Mouse (Mus musculus): ENCODE measurements around the gene Pabpn1.
"Not testable (repeated sequence)": the region's sequence is repeated elsewhere in the genome, so short reads cannot be mapped to it uniquely, and the experiment has no call there.

Gene Pabpn1

DNA sequence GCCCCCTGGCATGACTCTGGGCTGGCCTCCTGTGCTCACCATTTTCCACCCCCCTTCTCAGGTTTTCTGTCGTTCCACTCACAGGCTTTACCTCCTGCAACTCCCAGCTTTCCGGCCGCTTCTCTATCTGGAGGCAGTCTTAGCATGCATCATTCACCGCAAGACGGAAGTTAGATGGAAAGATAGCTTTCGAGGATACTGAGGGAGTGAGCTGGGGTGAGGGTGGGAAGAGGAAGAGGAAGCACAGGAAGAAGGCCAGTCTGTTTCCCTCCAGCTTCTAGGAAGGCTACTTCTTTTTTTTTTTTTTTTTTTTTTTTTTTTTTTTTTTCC, 44.5 kb downstream of the Pabpn1 start:
- DNase-seq (ENCODE audit: low spot score in 2 of 2): no peak

GRCm38 (mm10) chr14:54937361-54938182, 45.3 kb downstream of the Pabpn1 start:
- no peak for DNase-seq (ENCODE audit: low spot score in 2 of 2)

- no peak for DNase-seq (ENCODE audit: low spot score in 2 of 2)
Observed at GRCm38 (mm10) chr14:54938431-54939219, 46.3 kb downstream of the Pabpn1 start.

GRCm38 (mm10) chr14:54939434-54940175, 47.3 kb downstream of the Pabpn1 start:
- DNase-seq (ENCODE audit: low spot score in 2 of 2): peak; percentile 25 to 43

DNA sequence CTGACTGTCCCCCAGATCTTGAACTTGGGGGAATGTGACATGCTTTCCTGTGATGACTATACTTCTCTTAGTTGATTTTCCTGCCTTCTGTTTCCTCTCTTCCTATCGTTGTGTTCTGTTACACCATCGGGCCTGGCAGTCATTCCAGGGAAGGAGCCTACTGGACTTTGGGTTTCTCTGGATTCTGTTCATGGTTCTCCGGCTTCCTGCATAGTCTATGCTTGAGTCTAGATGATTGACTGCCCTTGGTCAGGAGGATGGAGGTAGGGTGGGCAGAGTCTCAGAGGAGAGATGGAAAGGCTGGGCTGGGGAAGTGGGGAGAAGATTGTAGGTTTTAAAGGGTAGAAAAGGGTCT, 47.9 kb downstream of the Pabpn1 start:
- no peak for DNase-seq (ENCODE audit: low spot score in 2 of 2)

- DNase-seq (ENCODE audit: low spot score in 2 of 2): no peak
Observed at GRCm38 (mm10) chr14:54941024-54941978, 49.0 kb downstream of the Pabpn1 start.

DNA sequence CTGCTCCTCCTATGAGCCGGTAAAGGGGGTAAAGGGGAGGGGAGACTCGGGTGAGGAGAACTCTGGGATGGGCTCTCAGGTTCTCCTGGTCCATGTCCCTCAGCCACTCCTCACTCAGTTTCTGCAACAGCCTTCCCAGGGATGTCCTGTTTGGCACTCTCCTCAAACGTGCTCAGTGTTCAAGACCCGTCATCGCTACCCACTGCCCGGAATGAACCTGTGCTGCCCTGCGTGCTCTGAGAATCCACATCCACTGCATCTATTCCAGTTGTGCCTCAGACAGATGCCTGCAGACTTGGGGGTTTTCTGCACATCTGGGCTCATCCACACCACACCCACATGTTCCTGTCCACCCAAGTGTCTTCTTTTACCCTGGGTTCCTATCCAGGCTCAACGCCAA, 50.2 kb downstream of the Pabpn1 start:
- DNase-seq (ENCODE audit: low spot score in 2 of 2): no peak

- no peak for DNase-seq (ENCODE audit: low spot score in 2 of 2)
Observed at GRCm38 (mm10) chr14:54943971-54944370, 51.7 kb downstream of the Pabpn1 start.

DNA sequence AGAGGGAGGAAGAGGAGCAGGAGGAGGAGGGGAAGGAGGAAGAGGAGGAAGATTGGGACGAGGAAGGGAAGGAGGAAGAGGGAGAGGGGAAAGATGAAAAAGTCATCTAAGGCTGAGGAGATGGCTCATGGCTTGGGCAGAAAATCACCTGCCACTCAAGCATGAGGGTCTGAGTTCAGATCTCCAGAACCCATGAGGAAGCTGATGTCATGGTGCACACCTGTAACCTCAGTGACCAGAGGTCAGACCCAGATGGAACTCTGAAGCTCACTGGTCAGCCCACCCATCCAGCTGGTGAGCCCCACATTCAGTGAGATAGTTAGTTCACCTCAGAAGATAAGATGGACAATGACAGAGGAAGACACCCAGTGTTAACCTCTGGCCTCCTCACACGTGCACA, 52.6 kb downstream of the Pabpn1 start:
- no peak for DNase-seq (ENCODE audit: low spot score in 2 of 2)

DNA sequence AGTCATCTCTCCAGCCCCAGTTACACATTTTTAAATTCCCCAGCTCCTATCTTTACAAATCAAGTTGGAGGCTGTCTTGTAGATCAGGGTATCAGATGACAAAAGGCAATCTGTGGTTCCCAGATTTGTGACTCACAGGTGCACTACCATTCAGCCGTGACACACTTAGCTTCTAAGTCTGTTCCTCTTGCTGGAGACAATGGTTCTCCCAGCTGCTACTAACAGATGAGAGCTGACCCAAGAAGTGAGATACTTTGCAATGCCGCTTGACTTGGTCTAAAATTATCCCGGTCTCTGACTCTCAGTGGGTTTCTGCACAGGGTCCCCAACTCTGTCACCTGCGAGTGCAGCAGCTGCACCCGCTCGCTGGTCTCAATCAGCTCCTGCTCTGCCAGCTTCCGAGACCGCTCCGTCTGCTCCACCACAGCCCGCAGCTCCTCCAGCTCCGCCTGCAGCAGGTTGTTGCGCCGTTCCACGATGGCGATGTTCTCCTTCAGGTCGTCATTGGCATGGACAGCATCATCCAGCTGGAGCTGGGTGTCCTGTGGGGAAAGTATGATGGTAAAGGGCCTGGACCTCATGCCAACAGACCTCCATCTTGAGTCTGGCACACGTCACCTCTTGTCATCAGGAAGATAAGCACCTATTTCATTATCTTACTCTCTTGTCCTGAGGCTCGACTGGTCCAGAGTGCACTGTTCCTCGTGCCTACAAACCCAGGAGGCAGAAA, 53.8 kb downstream of the Pabpn1 start:
- no peak for DNase-seq (ENCODE audit: low spot score in 2 of 2)

- DNase-seq (ENCODE audit: low spot score in 2 of 2): not testable (repeated sequence)
Observed at GRCm38 (mm10) chr14:54947008-54947407, 54.7 kb downstream of the Pabpn1 start.

Measured in frontal cortex, postnatal 25 days (tissue).